Mouse (Mus musculus) heart, embryonic 15.5 days (tissue): ENCODE data around the gene Gm49661. TPM values are rescaled to one million over a fixed set of nuclear protein-coding genes. Genes with fewer than 3 reads are reported as not detected.
A peak's percentile ranks its signal among the peaks of the same experiment; 100 is the strongest.

ENCODE experiments used
- ATAC-seq: fragments of 200-750 bp; cut with Nextera tagmentation; replicated peaks from 2 replicates; pipeline ENCODE4 v1.8.0; 2017; ENCODE audit warnings: low read depth, moderate TSS enrichment; ENCODE audit not compliant: insufficient number of reproducible peaks, insufficient read depth, low FRiP score
- H3K27ac ChIP-seq: fragments of 300-500 bp; sonication (generic); 2 replicates; pipeline ENCODE4 v1.5.1; 2015; ENCODE audit warnings: mild to moderate bottlenecking, inconsistent platforms
- H3K27me3 ChIP-seq: fragments of 300-500 bp; sonication (generic); 2 replicates; pipeline ENCODE4 v1.6.1; 2015; ENCODE audit warnings: inconsistent platforms
- H3K36me3 ChIP-seq: fragments of 300-500 bp; sonication (generic); 2 replicates; pipeline ENCODE4 v1.6.1; 2015; ENCODE audit warnings: mild to moderate bottlenecking, inconsistent platforms
- H3K4me1 ChIP-seq: fragments of 300-500 bp; sonication (generic); replicated peaks from 2 replicates; pipeline ENCODE4 v1.6.1; 2015; ENCODE audit warnings: inconsistent platforms
- H3K4me2 ChIP-seq: fragments of 300-500 bp; sonication (generic); 2 replicates; pipeline ENCODE4 v1.6.1; 2015; ENCODE audit warnings: inconsistent platforms, mild to moderate bottlenecking, moderate library complexity
- H3K4me3 ChIP-seq: fragments of 300-500 bp; sonication (generic); 2 replicates; pipeline ENCODE4 v1.5.1; 2015; ENCODE audit warnings: mild to moderate bottlenecking, inconsistent platforms
- H3K9ac ChIP-seq: fragments of 300-500 bp; sonication (generic); 2 replicates; pipeline ENCODE4 v1.6.1; 2015; ENCODE audit warnings: mild to moderate bottlenecking, inconsistent platforms
- H3K9me3 ChIP-seq: fragments of 300-500 bp; sonication (generic); replicated peaks from 2 replicates; pipeline ENCODE4 v1.6.1; 2016; ENCODE audit warnings: inconsistent platforms
- WGBS: fragments of 180-500 bp; shearing (Covaris S2); methylation state at CpG from one replicate; pipeline ENCODE4 v1.1.7; 2015; ENCODE audit warnings: mixed read lengths; 5-methylcytosine and 5-hydroxymethylcytosine counted together
- polyA plus RNA-seq: library from polyadenylated mRNA; unstranded; fragments of >200 nt; fragmentation: Nextera tagmentation; extraction: Ambion mirVana; gene quantifications from 2 replicates; pipeline ENCODE4 v1.2.1, GENCODE M21; 2015

Gm49661 gene
- polyA plus RNA-seq, 1 experiment from 2014 or later, result not detected

GRCm38 (mm10) chr8:84937620-84938485 is 31.4 kb downstream of the Gm49661 start:
- peak overlapping the region; percentile 46; the same call in 1 of the 2 replicates for H3K4me3 ChIP-seq
- no peaks in the 10 kb centered on the region for H3K36me3 ChIP-seq
- H3K4me2 ChIP-seq, result peak overlapping the region; percentile 71
- 58% methylated on average over 13 of the region's 13 CpGs for WGBS
- peaks cover 12% of the 10 kb centered on the region for H3K4me1 ChIP-seq
- H3K9me3 ChIP-seq, result no peaks in the 10 kb centered on the region
- ATAC-seq, result no peak
- no peak overlapping the region for H3K9ac ChIP-seq
- peaks cover 75% of the 10 kb centered on the region for H3K27me3 ChIP-seq
- H3K27ac ChIP-seq, result no peak overlapping the region

GRCm38 (mm10) chr8:84936962-84937546 is 32.2 kb downstream of the Gm49661 start, which contains the start of gene Mast1:
Gene Mast1 (minus strand): TSS chr8:84937359.
- Histone ChIP-seq H3K27ac (no peak within 1 kb of the TSS), H3K27me3 (peaks cover 78% of the 10 kb centered on the region), H3K4me1 (peaks cover 12% of the 10 kb centered on the region), H3K9me3 (no peaks in the 10 kb centered on the region), H3K9ac (0 out of 2 replicates have a peak within 1 kb of the TSS, but pooled peaks have one; percentile 40), H3K36me3 (no peaks in the 10 kb centered on the region), H3K4me2 (peak within 1 kb of the TSS; percentile 71), H3K4me3 (peak within 1 kb of the TSS; percentile 46)
- WGBS, result under 1% methylated on average over 50 of the region's 50 CpGs
- peak; percentile 56 for ATAC-seq

DNA sequence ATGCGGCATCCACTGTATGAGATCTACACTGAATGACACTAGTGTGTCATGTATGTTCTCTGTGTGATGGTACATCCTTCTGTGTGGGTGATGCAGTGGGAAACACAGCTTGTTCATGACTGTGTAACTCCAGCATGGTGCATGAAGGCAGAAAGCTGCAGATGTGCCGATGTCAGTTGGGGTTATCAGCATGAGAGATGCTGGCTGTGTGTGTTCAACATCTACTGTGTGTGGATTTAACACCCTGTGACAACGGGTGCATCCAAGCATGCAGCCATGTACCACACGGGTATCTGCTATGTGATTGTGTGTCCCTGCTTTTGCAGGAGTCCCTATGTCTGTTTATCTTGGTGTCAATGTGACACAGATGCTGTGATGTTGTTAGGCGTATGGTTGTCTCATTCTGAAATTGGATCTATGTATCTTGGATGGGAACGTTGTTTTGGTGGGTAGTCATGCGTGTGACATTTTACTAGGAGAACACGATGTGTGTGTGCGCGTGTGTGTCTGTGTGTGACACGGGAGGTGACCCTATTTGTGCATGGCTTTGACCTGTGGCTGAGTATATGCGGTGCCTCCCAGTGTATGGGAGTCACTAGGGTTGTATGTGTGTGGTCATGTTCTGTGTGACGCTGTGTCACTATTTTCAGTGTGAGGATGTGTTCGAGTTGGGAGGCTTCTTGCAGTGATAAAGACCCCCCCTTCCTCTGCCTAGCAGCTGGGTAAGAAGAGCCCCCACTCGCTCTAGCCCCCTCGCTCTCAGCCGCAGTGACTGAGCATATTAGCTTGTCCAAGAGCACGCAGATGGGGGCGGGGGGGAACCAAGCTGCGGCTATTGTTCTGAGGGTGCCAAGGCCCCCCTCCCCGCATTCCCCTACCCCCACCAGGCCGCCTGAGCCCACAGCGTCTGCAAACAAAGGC is 32.9 kb downstream of the Gm49661 start:
- Histone ChIP-seq H3K4me3 (peak overlapping the region; percentile 46), H3K27ac (no peak overlapping the region), H3K4me1 (peaks cover 12% of the 10 kb centered on the region), H3K9ac (no peak overlapping the region), H3K4me2 (peak overlapping the region; percentile 71), H3K27me3 (peaks cover 79% of the 10 kb centered on the region), H3K36me3 (no peaks in the 10 kb centered on the region), H3K9me3 (no peaks in the 10 kb centered on the region)
- ATAC-seq, result no peak
- 25% methylated on average over 22 of the region's 23 CpGs for whole genome bisulfite sequencing

DNA sequence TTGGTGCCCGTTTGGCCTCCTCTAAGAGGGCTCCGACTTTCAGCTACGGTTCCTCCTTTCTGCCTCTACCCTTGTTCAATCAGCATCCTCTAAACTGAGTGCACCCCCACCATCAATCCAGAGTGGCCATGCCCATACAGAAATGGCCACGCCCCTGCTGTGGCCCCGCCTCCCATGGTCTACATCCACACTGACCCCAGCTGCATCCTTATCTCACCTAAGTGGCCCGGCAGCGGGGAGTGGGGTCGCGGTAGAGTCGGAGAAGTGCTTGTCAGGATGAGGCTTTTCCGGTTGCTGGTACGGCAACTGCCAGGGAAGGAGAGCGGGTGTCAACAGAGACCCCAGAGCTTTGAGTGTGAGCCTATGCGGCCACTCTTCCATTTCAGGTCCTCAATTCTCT is 33.7 kb downstream of the Gm49661 start:
- no peaks in the 10 kb centered on the region for H3K36me3 ChIP-seq
- no peak overlapping the region for H3K4me2 ChIP-seq
- no peak overlapping the region for H3K9ac ChIP-seq
- H3K27me3 ChIP-seq, result peaks cover 85% of the 10 kb centered on the region
- H3K4me3 ChIP-seq, result no peak overlapping the region
- 6% methylated on average over 14 of the region's 14 CpGs for WGBS
- H3K27ac ChIP-seq, result no peak overlapping the region
- ATAC-seq, result no peak
- no peaks in the 10 kb centered on the region for H3K9me3 ChIP-seq
- H3K4me1 ChIP-seq, result peaks cover 12% of the 10 kb centered on the region

DNA sequence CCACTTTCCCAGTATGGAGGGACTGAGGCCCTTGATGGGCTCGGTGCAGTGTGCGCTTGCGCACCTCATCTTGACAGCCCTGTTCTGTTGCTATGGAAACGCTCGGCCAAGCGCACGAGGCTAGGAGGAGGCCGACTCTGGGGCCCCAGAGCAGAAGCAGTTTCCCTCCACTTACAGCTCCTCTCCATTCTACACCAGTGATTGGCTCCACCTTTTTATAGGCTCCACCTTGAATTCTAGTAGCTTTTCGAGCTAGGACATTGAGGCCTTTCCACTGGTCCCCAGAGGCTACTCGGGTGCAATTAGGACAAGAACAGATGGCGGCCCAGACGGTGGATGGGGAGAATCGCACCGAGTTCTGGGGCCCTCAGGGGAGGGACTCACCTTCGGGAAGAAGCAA is 34.4 kb downstream of the Gm49661 start:
- Histone ChIP-seq H3K4me3 (no peak overlapping the region), H3K9me3 (no peaks in the 10 kb centered on the region), H3K9ac (no peak overlapping the region), H3K27me3 (peaks cover 91% of the 10 kb centered on the region), H3K36me3 (no peaks in the 10 kb centered on the region), H3K4me1 (peaks cover 12% of the 10 kb centered on the region), H3K4me2 (no peak overlapping the region), H3K27ac (no peak overlapping the region)
- ATAC-seq, result no peak
- WGBS, result 4% methylated on average over 15 of the region's 15 CpGs

GRCm38 (mm10) chr8:84933767-84934559 is 35.3 kb downstream of the Gm49661 start:
- H3K9me3 ChIP-seq, result no peaks in the 10 kb centered on the region
- no peak overlapping the region for H3K4me2 ChIP-seq
- H3K27ac ChIP-seq, result no peak overlapping the region
- WGBS, result 74% methylated on average over 16 of the region's 16 CpGs
- no peak for ATAC-seq
- no peak overlapping the region for H3K9ac ChIP-seq
- H3K27me3 ChIP-seq, result peaks cover 94% of the 10 kb centered on the region
- no peaks in the 10 kb centered on the region for H3K36me3 ChIP-seq
- H3K4me1 ChIP-seq, result peaks cover 15% of the 10 kb centered on the region
- no peak overlapping the region for H3K4me3 ChIP-seq

DNA sequence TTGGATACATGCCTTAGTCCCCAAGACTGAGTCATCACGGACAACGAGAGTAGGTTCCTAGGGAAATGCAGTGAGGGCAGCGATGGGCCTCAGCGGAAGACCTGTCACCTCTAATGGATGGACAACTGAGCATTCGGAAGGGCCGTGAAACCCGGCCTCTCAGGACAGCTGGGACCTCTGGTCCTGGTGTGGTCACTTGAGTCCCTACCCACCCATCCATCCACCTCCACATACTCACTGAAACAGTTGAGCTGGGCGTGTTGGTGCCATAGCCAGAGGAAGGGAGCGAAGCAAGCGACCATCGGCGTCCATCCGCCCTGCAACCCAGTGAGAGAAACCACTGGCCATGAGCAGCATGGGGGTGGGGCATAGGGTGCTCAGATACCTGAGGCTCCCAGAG is 38.7 kb downstream of the Gm49661 start:
- WGBS, result 81% methylated on average over 13 of the region's 13 CpGs
- peaks cover 10% of the 10 kb centered on the region; the same call in 1 of the 2 replicates for H3K4me1 ChIP-seq
- no peaks in the 10 kb centered on the region for H3K36me3 ChIP-seq
- ATAC-seq, result no peak
- H3K4me3 ChIP-seq, result no peak overlapping the region
- H3K4me2 ChIP-seq, result no peak overlapping the region
- H3K9me3 ChIP-seq, result no peaks in the 10 kb centered on the region
- peaks cover 81% of the 10 kb centered on the region for H3K27me3 ChIP-seq
- H3K9ac ChIP-seq, result no peak overlapping the region
- no peak overlapping the region for H3K27ac ChIP-seq

DNA sequence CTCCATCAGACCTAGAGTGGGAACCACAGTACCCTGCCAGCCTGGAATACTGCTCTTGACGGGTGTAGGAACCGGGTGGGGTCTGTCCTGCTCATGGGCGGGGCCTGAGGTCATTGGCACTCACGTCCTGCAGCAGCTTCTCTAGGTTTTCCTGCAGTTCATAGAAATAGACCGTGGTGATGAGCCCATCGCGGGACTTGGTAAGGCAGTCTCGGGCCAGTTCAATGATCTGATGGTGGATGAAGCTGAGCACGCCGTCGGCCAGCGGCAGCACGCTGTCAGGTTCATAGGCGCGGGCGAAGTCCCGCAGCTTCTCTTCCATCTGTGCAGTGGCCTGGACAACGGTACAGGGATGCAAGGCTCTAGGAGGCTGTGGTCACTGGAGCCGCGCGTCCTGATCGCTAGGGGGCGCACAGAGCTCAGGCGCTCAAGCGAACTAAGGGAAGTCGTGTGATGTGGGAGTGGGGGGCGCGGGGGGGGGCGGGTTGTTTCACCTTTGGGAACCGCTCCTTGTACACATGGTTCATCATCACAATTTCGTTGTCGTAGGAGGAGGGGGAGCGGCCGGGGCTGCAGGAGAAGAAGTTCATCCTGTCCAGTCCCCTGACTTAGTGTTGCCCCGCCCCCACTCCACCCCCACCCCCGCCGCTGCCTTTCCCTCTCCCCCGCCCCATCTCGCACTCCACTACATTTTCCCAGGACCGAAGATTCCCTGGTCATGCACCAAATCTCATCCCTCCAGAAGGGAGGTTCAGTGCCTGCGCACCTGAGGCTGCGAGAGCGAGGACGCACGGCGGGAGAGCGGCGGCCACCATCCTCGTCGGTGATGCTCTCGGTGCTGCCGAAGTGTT is 40.6 kb downstream of the Gm49661 start:
- Histone ChIP-seq H3K4me1 (peaks cover 10% of the 10 kb centered on the region; the same call in 1 of the 2 replicates), H3K4me2 (peak overlapping the region; percentile 66), H3K9me3 (no peaks in the 10 kb centered on the region), H3K27ac (no peak overlapping the region), H3K9ac (no peak overlapping the region), H3K36me3 (no peaks in the 10 kb centered on the region), H3K4me3 (peak overlapping the region; percentile 32), H3K27me3 (peaks cover 79% of the 10 kb centered on the region)
- 5% methylated on average over 50 of the region's 52 CpGs for WGBS
- ATAC-seq, result peak; percentile 21; the same call in 1 of the 2 replicates

GRCm38 (mm10) chr8:84927513-84927912 is 41.7 kb downstream of the Gm49661 start:
- H3K4me3 ChIP-seq, result no peak overlapping the region
- H3K27ac ChIP-seq, result no peak overlapping the region
- ATAC-seq, result no peak
- peaks cover 10% of the 10 kb centered on the region; the same call in 1 of the 2 replicates for H3K4me1 ChIP-seq
- no peak overlapping the region for H3K9ac ChIP-seq
- H3K9me3 ChIP-seq, result no peaks in the 10 kb centered on the region
- 87% methylated on average over 1 of the region's 1 CpGs for WGBS
- H3K27me3 ChIP-seq, result peaks cover 78% of the 10 kb centered on the region
- H3K4me2 ChIP-seq, result no peak overlapping the region
- no peaks in the 10 kb centered on the region for H3K36me3 ChIP-seq

GRCm38 (mm10) chr8:84925557-84925956 is 43.7 kb downstream of the Gm49661 start:
- Histone ChIP-seq H3K27ac (no peak overlapping the region), H3K27me3 (peaks cover 67% of the 10 kb centered on the region), H3K9me3 (no peaks in the 10 kb centered on the region), H3K4me3 (no peak overlapping the region), H3K4me2 (no peak overlapping the region), H3K4me1 (peaks cover 16% of the 10 kb centered on the region; the same call in 1 of the 2 replicates), H3K9ac (no peak overlapping the region), H3K36me3 (no peaks in the 10 kb centered on the region)
- 56% methylated on average over 7 of the region's 7 CpGs for WGBS
- ATAC-seq, result no peak
